Mouse (Mus musculus): ENCODE measurements around the gene Wdr72. TPM values are rescaled to one million over a fixed set of nuclear protein-coding genes. Genes with fewer than 3 reads are reported as not detected.

Wdr72 gene
- polyA plus RNA-seq, 1 experiment, result 0.18 TPM

- Histone ChIP-seq H3K27me3 (ENCODE audit: control insufficient read depth, insufficient read depth, low read length) (no peaks in the 10 kb centered on the region), H3K27ac (ENCODE audit: insufficient read depth, low read length) (no peak overlapping the region), H3K4me3 (replicated peaks; ENCODE audit: insufficient read depth, low read depth, low read length) (no peak overlapping the region), H3K4me1 (ENCODE audit: control insufficient read depth, insufficient read depth, low read length) (no peaks in the 10 kb centered on the region)
- 81% methylated on average over 1 of the region's 1 CpGs for WGBS
- no peak for DNase-seq
- TF ChIP-seq POLR2A (IDR thresholded peaks at IDR 0.05; ENCODE audit: borderline replicate concordance, insufficient read depth, low read length), result no peak
- no peak for TF ChIP-seq CTCF (IDR thresholded peaks at IDR 0.05; ENCODE audit: borderline replicate concordance, insufficient read depth, low read depth, low read length)
Observed at GRCm38 (mm10) chr9:74318771-74319170, 208.6 kb downstream of the Wdr72 start.

GRCm38 (mm10) chr9:74324089-74324924 lies 214.2 kb downstream of the Wdr72 start:
- no peak for TF ChIP-seq CTCF (IDR thresholded peaks at IDR 0.05; ENCODE audit: borderline replicate concordance, insufficient read depth, low read depth, low read length)
- 82% methylated on average over 11 of the region's 11 CpGs for WGBS
- Histone ChIP-seq H3K4me3 (replicated peaks; ENCODE audit: insufficient read depth, low read depth, low read length) (no peak overlapping the region), H3K4me1 (ENCODE audit: control insufficient read depth, insufficient read depth, low read length) (no peaks in the 10 kb centered on the region), H3K27ac (ENCODE audit: insufficient read depth, low read length) (no peak overlapping the region), H3K27me3 (ENCODE audit: control insufficient read depth, insufficient read depth, low read length) (no peaks in the 10 kb centered on the region)
- no peak for DNase-seq

- Histone ChIP-seq H3K4me3 (replicated peaks; ENCODE audit: insufficient read depth, low read depth, low read length) (no peak overlapping the region), H3K27me3 (ENCODE audit: control insufficient read depth, insufficient read depth, low read length) (no peaks in the 10 kb centered on the region), H3K4me1 (ENCODE audit: control insufficient read depth, insufficient read depth, low read length) (no peaks in the 10 kb centered on the region), H3K27ac (ENCODE audit: insufficient read depth, low read length) (no peak overlapping the region)
- DNase-seq, result no peak
- WGBS, result 80% methylated on average over 3 of the region's 3 CpGs
- TF ChIP-seq POLR2A (IDR thresholded peaks at IDR 0.05; ENCODE audit: borderline replicate concordance, insufficient read depth, low read length) (no peak), CTCF (IDR thresholded peaks at IDR 0.05; ENCODE audit: borderline replicate concordance, insufficient read depth, low read depth, low read length) (no peak)
Observed at GRCm38 (mm10) chr9:74324925-74325295, 214.8 kb downstream of the Wdr72 start.

- Histone ChIP-seq H3K27ac (ENCODE audit: insufficient read depth, low read length) (no peak overlapping the region), H3K4me1 (ENCODE audit: control insufficient read depth, insufficient read depth, low read length) (no peaks in the 10 kb centered on the region), H3K4me3 (replicated peaks; ENCODE audit: insufficient read depth, low read depth, low read length) (no peak overlapping the region), H3K27me3 (ENCODE audit: control insufficient read depth, insufficient read depth, low read length) (no peaks in the 10 kb centered on the region)
- no peak for DNase-seq
- TF ChIP-seq CTCF (IDR thresholded peaks at IDR 0.05; ENCODE audit: borderline replicate concordance, insufficient read depth, low read depth, low read length) (no peak), POLR2A (IDR thresholded peaks at IDR 0.05; ENCODE audit: borderline replicate concordance, insufficient read depth, low read length) (no peak)
- 82% methylated on average over 1 of the region's 1 CpGs for WGBS
Observed at GRCm38 (mm10) chr9:74325981-74326380, 215.8 kb downstream of the Wdr72 start.

- 63% methylated on average over 5 of the region's 5 CpGs for WGBS
- H3K27me3 ChIP-seq (ENCODE audit: control insufficient read depth, insufficient read depth, low read length), result no peaks in the 10 kb centered on the region
- TF ChIP-seq POLR2A (IDR thresholded peaks at IDR 0.05; ENCODE audit: borderline replicate concordance, insufficient read depth, low read length), result no peak
- no peak for TF ChIP-seq CTCF (IDR thresholded peaks at IDR 0.05; ENCODE audit: borderline replicate concordance, insufficient read depth, low read depth, low read length)
- no peak overlapping the region for H3K27ac ChIP-seq (ENCODE audit: insufficient read depth, low read length)
- DNase-seq, result no peak
- no peaks in the 10 kb centered on the region for H3K4me1 ChIP-seq (ENCODE audit: control insufficient read depth, insufficient read depth, low read length)
- no peak overlapping the region for H3K4me3 ChIP-seq (replicated peaks; ENCODE audit: insufficient read depth, low read depth, low read length)
Observed at GRCm38 (mm10) chr9:74328821-74329220, 218.7 kb downstream of the Wdr72 start.

- Histone ChIP-seq H3K27me3 (ENCODE audit: control insufficient read depth, insufficient read depth, low read length) (no peaks in the 10 kb centered on the region), H3K4me1 (ENCODE audit: control insufficient read depth, insufficient read depth, low read length) (no peaks in the 10 kb centered on the region), H3K4me3 (replicated peaks; ENCODE audit: insufficient read depth, low read depth, low read length) (no peak overlapping the region), H3K27ac (ENCODE audit: insufficient read depth, low read length) (no peak overlapping the region)
- no peak for TF ChIP-seq CTCF (IDR thresholded peaks at IDR 0.05; ENCODE audit: borderline replicate concordance, insufficient read depth, low read depth, low read length)
- no peak for TF ChIP-seq POLR2A (IDR thresholded peaks at IDR 0.05; ENCODE audit: borderline replicate concordance, insufficient read depth, low read length)
- 17% methylated on average over 9 of the region's 9 CpGs for WGBS
- DNase-seq, result no peak
Observed at GRCm38 (mm10) chr9:74330706-74331495, 220.7 kb downstream of the Wdr72 start.

GRCm38 (mm10) chr9:74332321-74332720 lies 222.2 kb downstream of the Wdr72 start:
- Histone ChIP-seq H3K27ac (ENCODE audit: insufficient read depth, low read length) (no peak overlapping the region), H3K27me3 (ENCODE audit: control insufficient read depth, insufficient read depth, low read length) (no peaks in the 10 kb centered on the region), H3K4me3 (replicated peaks; ENCODE audit: insufficient read depth, low read depth, low read length) (no peak overlapping the region), H3K4me1 (ENCODE audit: control insufficient read depth, insufficient read depth, low read length) (no peaks in the 10 kb centered on the region)
- WGBS, result 69% methylated on average over 3 of the region's 3 CpGs
- DNase-seq, result no peak
- TF ChIP-seq POLR2A (IDR thresholded peaks at IDR 0.05; ENCODE audit: borderline replicate concordance, insufficient read depth, low read length), result no peak
- no peak for TF ChIP-seq CTCF (IDR thresholded peaks at IDR 0.05; ENCODE audit: borderline replicate concordance, insufficient read depth, low read depth, low read length)

Other genes starting within 250 kb of the Wdr72 start
- gene Unc13c, start 141.4 kb upstream of the Wdr72 start, polyA plus RNA-seq (2012; rRNA removed), result 41.2 TPM in 2 replicates